In the genomic region with DNA sequence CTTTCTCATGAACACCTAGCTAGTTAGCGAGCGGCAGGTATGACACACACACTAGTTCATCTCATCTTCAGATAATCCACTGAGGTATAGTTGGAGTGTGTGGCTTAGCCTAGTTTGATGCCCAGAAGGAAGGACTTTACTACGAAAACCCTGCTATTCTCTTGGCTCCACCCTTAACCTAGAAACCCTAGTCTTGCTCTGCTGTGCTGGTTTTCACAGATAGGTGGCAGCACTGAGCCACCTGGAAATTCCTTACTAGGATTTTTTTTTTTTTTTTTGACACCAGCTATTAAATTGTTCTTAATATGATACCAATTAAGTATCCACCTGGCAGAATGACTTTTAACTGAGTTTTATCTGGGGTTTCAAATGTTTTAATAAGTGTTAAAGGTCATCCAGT, we compare ENCODE assay signal across 8 mouse cellular contexts.
A peak's percentile ranks its signal among the peaks of the same experiment; 100 is the strongest.
DNase-seq lines count a peak whose midpoint lies in the region; ATAC-seq and TF ChIP-seq lines count a peak whose summit lies in the region.

No protein-coding gene starts in this region.

- H3K4me3 ChIP-seq in E14TG2a.4 (replicated peaks; ENCODE audit: low read length), result no peak overlapping the region

- peak; percentile 90 for TF ChIP-seq CTCF in E14TG2a.4 (conservative IDR thresholded peaks at IDR 0.05; ENCODE audit: low read length)

- ATAC-seq in inflammation-experienced regulatory T-cells, adult 6 months, result no peak

- H3K27me3 ChIP-seq in E14TG2a.4 (ENCODE audit: insufficient read depth, low read length), result peaks cover 3% of the 10 kb centered on the region; the same call in 1 of the 2 replicates

- no peaks in the 10 kb centered on the region for H3K36me3 ChIP-seq in E14TG2a.4 (ENCODE audit: insufficient read depth, low read length)

- DNase-seq in layer of hippocampus, adult 11-12 months (ENCODE audit: low spot score), result peak; percentile 71
- DNase-seq in layer of hippocampus, adult 9-11 months, result no peak
- peak; percentile 74 for DNase-seq in NIH3T3 (ENCODE audit: low read depth)
- DNase-seq in cerebellum, postnatal 25 days, result peak; percentile 76 to 83
- DNase-seq in kidney, adult 8-10 months, result peak; percentile 20 to 80
- DNase-seq in naive thymus-derived CD4-positive, alpha-beta T cell, adult 2 months (ENCODE audit: low read depth), result peak; percentile 52

- H3K9me3 ChIP-seq in E14TG2a.4 (ENCODE audit: low read length), result no peaks in the 10 kb centered on the region

- no peaks in the 10 kb centered on the region for H3K4me1 ChIP-seq in E14TG2a.4 (replicated peaks; ENCODE audit: low read depth, low read length)
